Mouse (Mus musculus): ENCODE results near the gene Esrp2. TPM values are rescaled to one million over a fixed set of nuclear protein-coding genes. Genes with fewer than 3 reads are reported as not detected.
A peak's percentile ranks its signal among the peaks of the same experiment; 100 is the strongest.

Esrp2 gene
- total RNA-seq (2015; ENCODE audit: low replicate concordance) (not detected in 2 replicates), total RNA-seq (2017; ENCODE audit: low replicate concordance) (not detected in 2 replicates)

GRCm38 (mm10) chr8:106136156-106137130 is at the start of gene Esrp2:
TSS of gene Esrp2 (minus strand) at chr8:106136974.
- no peak for ATAC-seq (replicated peaks; ENCODE audit: low FRiP score, poor library complexity, severe bottlenecking)

- no peak for ATAC-seq (replicated peaks; ENCODE audit: low FRiP score, poor library complexity, severe bottlenecking)
Measured at GRCm38 (mm10) chr8:106186394-106186793, 49.6 kb upstream of the Esrp2 start.

DNA sequence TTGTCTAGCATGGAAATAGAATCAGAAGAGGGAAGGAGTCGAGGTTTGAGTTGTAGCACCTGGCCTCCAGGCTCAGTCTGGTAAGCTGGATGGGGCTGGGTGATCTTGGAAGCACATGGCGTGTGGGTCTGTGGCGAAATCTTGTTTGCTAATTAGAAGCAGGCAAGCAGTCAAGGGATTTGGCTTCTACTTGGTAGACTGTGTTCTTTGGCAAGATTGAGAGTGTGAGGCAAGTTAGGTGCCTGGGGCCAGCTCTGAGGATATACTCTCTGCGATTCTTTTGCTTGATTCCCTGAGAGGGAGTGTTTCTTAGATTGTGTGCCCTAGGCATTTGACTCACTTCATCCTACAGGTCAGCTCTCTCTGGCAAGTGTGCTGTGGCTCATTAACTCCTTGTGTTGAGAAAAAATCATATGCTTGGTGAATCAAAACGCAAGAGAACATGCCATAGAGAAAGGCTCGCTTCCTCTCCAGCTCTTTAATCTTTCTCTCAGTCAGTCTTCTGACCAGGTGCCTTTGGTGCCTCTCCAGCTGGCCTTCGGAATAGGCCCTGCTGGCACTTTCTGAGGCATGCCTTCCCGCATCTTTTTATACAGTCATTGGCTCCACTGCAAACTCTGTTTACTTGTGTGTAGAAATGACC is 49.0 kb upstream of the Esrp2 start:
- no peak for ATAC-seq (replicated peaks; ENCODE audit: low FRiP score, poor library complexity, severe bottlenecking)

- no peak for ATAC-seq (replicated peaks; ENCODE audit: low FRiP score, poor library complexity, severe bottlenecking)
Measured at GRCm38 (mm10) chr8:106178428-106178827, 41.7 kb upstream of the Esrp2 start.

DNA sequence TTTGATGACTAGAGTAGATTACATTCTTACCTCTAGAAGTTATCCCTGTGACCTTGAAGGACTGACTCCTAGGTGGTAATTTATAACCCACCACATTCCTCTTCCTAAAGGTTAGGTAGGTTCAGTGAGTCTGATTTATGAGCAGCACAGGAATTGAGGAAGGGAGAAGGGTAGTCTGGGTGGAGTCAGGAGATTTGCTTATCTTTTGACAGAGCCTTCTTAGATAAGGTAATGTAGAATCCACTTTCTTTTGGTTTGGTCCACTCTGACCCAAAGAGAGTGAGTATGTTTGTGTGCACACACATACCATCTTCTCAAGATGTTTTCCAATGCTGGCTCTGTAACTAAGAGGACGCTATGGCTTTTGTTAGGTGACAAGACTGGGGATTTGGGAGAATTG is 40.8 kb upstream of the Esrp2 start:
- ATAC-seq (replicated peaks; ENCODE audit: low FRiP score, poor library complexity, severe bottlenecking): no peak

GRCm38 (mm10) chr8:106176891-106177290 is 40.1 kb upstream of the Esrp2 start:
- no peak for ATAC-seq (replicated peaks; ENCODE audit: low FRiP score, poor library complexity, severe bottlenecking)

DNA sequence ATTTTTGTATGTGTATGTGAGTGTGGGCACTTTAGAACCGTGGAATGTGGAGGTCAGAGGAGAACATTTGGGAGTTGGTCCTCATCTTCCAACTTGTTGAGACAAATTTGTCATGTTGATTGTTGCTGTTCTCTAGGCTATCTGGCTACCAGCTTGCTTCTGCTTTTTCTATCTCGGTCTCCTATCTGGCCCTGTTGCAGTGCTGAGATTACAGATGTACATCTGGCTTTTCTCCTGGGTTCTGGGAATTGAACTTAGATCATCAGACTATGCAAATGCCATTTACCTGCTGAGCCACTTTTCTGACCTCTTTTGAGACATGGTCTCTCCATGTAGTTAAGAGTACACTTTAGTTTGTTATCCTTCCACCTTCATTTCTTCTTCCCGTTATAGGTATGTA is 36.8 kb upstream of the Esrp2 start:
- ATAC-seq (replicated peaks; ENCODE audit: low FRiP score, poor library complexity, severe bottlenecking): no peak

DNA sequence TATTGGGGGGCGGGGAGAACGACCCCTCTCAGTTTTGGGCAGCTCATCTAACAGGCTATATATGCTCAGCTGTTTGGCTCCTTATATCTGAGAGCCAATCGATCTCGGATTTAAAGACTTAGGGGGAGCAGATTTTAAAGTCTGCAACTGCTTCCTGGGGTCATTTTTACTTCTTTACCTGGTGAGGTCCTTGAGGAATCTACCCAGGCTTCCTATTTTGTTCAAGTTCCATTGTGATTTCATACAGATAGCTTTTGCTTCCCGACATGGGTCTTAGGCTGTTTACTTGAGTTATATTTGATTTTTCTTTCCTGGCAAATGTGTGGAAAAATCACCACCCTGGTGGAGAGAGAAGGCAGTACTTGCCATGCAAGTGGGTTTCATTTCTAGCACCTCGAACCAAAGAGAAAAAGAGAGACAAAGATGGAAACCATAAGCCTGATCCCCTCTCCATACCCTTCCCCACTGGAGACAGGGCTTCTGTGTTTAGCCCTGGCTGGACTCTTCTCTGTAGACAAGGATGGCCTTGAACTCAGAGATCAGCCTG is 33.2 kb upstream of the Esrp2 start:
- no peak for ATAC-seq (replicated peaks; ENCODE audit: low FRiP score, poor library complexity, severe bottlenecking)

DNA sequence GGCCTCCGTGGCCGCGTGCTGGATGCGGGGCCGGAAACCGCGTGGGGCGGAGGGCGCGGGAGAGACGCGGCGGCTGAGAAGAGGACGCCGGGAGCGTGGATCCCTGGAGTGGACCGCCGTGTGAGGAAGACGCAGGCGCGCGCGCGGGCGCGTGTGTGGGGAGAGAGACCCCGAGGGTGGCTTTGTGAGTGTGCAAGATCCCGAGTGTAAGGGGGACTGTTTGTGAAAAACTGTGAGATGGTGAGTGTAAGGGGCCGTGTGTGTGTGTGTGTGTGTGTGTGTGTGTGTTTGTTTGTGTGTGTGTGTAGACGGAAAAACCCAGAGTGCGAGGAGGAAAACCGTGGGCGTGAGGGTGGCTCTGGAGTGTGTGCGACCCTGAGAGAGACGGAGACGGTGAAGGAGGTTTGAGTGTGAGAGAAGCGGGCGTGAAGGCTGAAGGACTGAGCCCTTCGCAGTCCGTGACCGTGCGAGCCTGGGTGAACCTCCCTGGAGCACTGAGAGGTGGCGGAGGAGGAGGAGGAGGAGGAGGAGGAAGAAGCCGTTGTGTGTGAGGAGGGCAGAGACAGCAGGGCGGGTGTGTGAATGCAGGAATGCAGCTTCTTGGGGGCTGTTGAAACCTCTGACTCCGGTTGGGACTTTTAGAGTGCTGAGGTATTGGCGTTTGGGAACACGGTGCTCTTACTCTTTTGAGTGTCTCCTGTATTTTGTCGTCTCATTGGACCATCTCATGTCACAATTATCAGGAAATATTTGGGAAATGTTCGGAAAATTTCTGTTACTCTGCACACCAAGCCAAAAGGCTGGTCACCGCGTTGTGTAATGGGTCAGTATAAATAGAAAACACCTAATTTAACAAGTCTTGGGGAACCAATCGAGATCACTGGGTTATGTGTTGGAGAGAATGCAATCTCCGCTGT is 32.5 kb upstream of the Esrp2 start:
- ATAC-seq (replicated peaks; ENCODE audit: low FRiP score, poor library complexity, severe bottlenecking): no peak

- peak; percentile 70 for ATAC-seq (replicated peaks; ENCODE audit: low FRiP score, poor library complexity, severe bottlenecking)
Measured at GRCm38 (mm10) chr8:106168356-106169016, 31.7 kb upstream of the Esrp2 start, which contains the start of gene Slc7a6. TSS of gene Slc7a6 (plus strand) at chr8:106168857.

GRCm38 (mm10) chr8:106165460-106165859 is 28.7 kb upstream of the Esrp2 start:
- ATAC-seq (replicated peaks; ENCODE audit: low FRiP score, poor library complexity, severe bottlenecking): no peak

GRCm38 (mm10) chr8:106163251-106163650 is 26.5 kb upstream of the Esrp2 start:
- ATAC-seq (replicated peaks; ENCODE audit: low FRiP score, poor library complexity, severe bottlenecking): no peak

- ATAC-seq (replicated peaks; ENCODE audit: low FRiP score, poor library complexity, severe bottlenecking): no peak
Measured at GRCm38 (mm10) chr8:106159876-106160275, 23.1 kb upstream of the Esrp2 start.

DNA sequence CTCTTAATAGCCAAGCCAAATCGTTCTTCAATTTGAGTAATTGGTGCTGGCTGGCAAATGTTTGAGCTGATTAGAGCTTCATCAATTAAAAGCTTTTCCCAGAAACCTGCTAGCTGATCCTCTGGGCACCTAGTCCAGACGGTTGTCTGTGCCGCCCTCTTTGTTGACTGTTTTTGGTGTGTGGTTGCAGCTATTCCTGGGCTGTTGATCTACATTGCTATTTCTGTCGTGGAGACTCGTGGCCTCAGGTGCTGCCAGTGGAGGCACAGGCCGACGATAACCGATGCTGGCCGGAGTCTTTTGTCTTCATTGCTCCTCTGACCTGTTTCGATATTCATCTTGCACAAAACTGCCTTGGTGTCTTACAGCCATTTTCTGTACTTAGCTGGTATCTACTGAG is 21.6 kb upstream of the Esrp2 start:
- ATAC-seq (replicated peaks; ENCODE audit: low FRiP score, poor library complexity, severe bottlenecking): no peak

DNA sequence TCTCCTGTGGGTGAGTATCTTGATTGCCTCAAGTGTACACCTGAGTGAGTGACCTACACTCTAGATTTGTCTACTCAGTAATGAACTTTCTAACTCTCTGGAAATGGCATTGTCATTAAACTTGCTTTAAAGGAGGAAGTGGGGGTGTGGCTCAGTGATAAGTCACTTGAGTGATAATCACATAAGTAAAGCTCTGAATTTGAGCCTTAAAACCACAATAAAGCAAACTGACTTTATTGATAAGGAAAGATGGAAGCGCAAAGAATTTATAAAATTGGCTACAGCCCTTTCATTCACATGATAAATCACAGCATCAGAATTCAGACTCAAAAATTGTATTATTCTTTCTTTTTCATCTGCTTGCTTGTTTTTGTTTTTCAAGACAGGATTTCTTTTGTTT is 20.6 kb upstream of the Esrp2 start:
- no peak for ATAC-seq (replicated peaks; ENCODE audit: low FRiP score, poor library complexity, severe bottlenecking)

DNA sequence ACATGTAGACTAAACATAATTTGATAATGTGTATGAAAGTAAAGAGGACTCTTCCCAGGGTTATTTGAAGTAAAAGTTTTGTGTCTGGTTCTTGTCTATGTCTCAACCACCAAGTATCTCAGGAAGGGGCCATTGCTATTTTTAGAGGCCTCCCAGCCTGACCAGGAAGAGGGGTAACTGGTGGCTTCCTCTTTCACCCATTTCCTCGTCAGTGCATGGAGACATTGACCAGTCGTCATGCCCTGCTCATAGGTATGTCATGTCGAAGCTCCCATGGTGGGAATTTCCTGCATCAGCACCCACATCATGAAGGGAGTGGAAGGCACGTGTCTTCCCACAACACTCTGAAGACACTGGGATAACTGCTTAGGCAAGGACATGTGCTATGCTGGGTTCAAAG is 16.1 kb upstream of the Esrp2 start:
- no peak for ATAC-seq (replicated peaks; ENCODE audit: low FRiP score, poor library complexity, severe bottlenecking)

- no peak for ATAC-seq (replicated peaks; ENCODE audit: low FRiP score, poor library complexity, severe bottlenecking)
Measured at GRCm38 (mm10) chr8:106151041-106151440, 14.3 kb upstream of the Esrp2 start.

DNA sequence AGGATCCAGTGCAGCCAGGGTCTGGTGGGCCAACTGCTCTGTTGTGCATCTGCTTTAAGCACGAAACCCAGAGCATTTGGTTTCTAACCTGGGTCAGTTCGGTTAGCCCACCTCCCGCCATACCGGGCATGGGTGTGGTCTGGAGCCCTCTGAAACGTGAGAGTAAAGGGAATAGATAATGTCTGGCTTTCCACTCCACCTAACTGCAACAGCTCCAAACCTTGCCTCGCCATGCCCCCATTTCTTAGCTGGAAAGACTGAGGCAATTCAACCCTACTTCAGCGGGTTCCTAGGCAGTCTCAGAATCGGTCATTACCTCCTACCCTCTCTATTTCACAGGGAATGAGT is 13.9 kb upstream of the Esrp2 start:
- peak; percentile 36 for ATAC-seq (replicated peaks; ENCODE audit: low FRiP score, poor library complexity, severe bottlenecking)

All from erythroblast, adult 5-6 weeks (primary cell).